Mouse (Mus musculus) thymus, adult 2 months (tissue): ENCODE measurements around the gene Rab6a. TPM values are rescaled to one million over a fixed set of nuclear protein-coding genes. Genes with fewer than 3 reads are reported as not detected.

Experiments
- DNase-seq: peaks from one replicate; pipeline ENCODE4 v3.0.0; 2021
- H3K27ac ChIP-seq: fragments of 200-500 bp; 2 replicates; pipeline ENCODE4 v1.5.1; 2012; ENCODE audit warnings: low read length, control low read depth; ENCODE audit not compliant: control insufficient read depth, insufficient read depth
- H3K27me3 ChIP-seq: fragments of 200-500 bp; 2 replicates; pipeline ENCODE4 v1.6.1; 2012; ENCODE audit warnings: mild to moderate bottlenecking, low read length, moderate library complexity, mixed read lengths; ENCODE audit not compliant: control insufficient read depth, insufficient read depth
- H3K36me3 ChIP-seq: fragments of 200-500 bp; 2 replicates; pipeline ENCODE4 v1.6.1; 2012; ENCODE audit warnings: mild to moderate bottlenecking, low read length, moderate library complexity; ENCODE audit not compliant: control insufficient read depth, insufficient read depth
- H3K4me1 ChIP-seq: fragments of 200-500 bp; replicated peaks from 2 replicates; pipeline ENCODE4 v1.6.1; 2012; ENCODE audit warnings: low read length; ENCODE audit not compliant: control insufficient read depth, insufficient read depth
- H3K4me3 ChIP-seq: fragments of 200-500 bp; 2 replicates; pipeline ENCODE4 v1.5.1; 2012; ENCODE audit warnings: mild to moderate bottlenecking, low read length, control low read depth, moderate library complexity; ENCODE audit not compliant: control insufficient read depth, insufficient read depth
- CTCF ChIP-seq: fragments of 200-500 bp; IDR thresholded peaks from 2 replicates; pipeline ENCODE4 v1.5.1; 2012; ENCODE audit warnings: mild to moderate bottlenecking, control low read depth, low read length, moderate library complexity, borderline replicate concordance; ENCODE audit not compliant: control insufficient read depth, poor library complexity, insufficient read depth; ENCODE audit errors: extremely low read depth
- POLR2A ChIP-seq: fragments of 200-500 bp; IDR thresholded peaks from 2 replicates; pipeline ENCODE4 v1.6.1; 2012; ENCODE audit warnings: mild to moderate bottlenecking, low read length, control low read depth, moderate library complexity; ENCODE audit not compliant: control insufficient read depth, poor library complexity, insufficient read depth; ENCODE audit errors: extremely low read depth
- WGBS: fragments of 180-500 bp; shearing (Covaris S2); methylation state at CpG from one replicate; pipeline ENCODE4 v1.1.7; 2018; 5-methylcytosine and 5-hydroxymethylcytosine counted together
- polyA plus RNA-seq: library from polyadenylated mRNA; depleted of rRNA; stranded (reverse); fragments of >200 nt; gene quantifications from 2 replicates; pipeline ENCODE4 v1.2.3, GENCODE M21; 2012

Gene Rab6a
- polyA plus RNA-seq, 1 experiment = 25.9 TPM

GRCm38 (mm10) chr7:100662231-100662630 lies 55.0 kb downstream of the Rab6a start, which contains the start of gene Plekhb1:
TSS of gene Plekhb1 (minus strand) at chr7:100662414.
- H3K4me3 ChIP-seq = no peak within 1 kb of the TSS

GRCm38 (mm10) chr7:100663190-100663589 lies 56.0 kb downstream of the Rab6a start:
- peak; percentile 84 for DNase-seq
- Histone ChIP-seq H3K27me3 (no peaks in the 10 kb centered on the region), H3K4me1 (no peaks in the 10 kb centered on the region), H3K4me3 (no peak overlapping the region), H3K36me3 (no peaks in the 10 kb centered on the region), H3K27ac (no peak overlapping the region)
- TF ChIP-seq CTCF (peak; percentile 53; the same call in 1 of the 2 replicates), POLR2A (no peak)
- 2% methylated on average over 13 of the region's 13 CpGs for WGBS

More at GRCm38 (mm10) chr7:100662231-100662630, 55.0 kb downstream of the Rab6a start, which contains the start of gene Plekhb1:
- Histone ChIP-seq H3K27me3 (no peaks in the 10 kb centered on the region), H3K27ac (no peak within 1 kb of the TSS), H3K4me1 (no peaks in the 10 kb centered on the region), H3K36me3 (no peaks in the 10 kb centered on the region)
- DNase-seq = no peak
- TF ChIP-seq CTCF = no peak
- no peak for TF ChIP-seq POLR2A
- 92% methylated on average over 8 of the region's 8 CpGs for WGBS

- H3K4me3 ChIP-seq = no peak overlapping the region
Observed at GRCm38 (mm10) chr7:100663729-100664304, 56.6 kb downstream of the Rab6a start.

GRCm38 (mm10) chr7:100670646-100671045 lies 63.4 kb downstream of the Rab6a start:
- Histone ChIP-seq H3K4me3 (no peak overlapping the region), H3K27ac (no peak overlapping the region), H3K36me3 (no peaks in the 10 kb centered on the region), H3K4me1 (no peaks in the 10 kb centered on the region), H3K27me3 (no peaks in the 10 kb centered on the region)
- 89% methylated on average over 5 of the region's 5 CpGs for WGBS
- no peak for DNase-seq
- TF ChIP-seq CTCF = no peak
- TF ChIP-seq POLR2A = no peak

More at GRCm38 (mm10) chr7:100663729-100664304, 56.6 kb downstream of the Rab6a start:
- Histone ChIP-seq H3K36me3 (no peaks in the 10 kb centered on the region), H3K27me3 (no peaks in the 10 kb centered on the region), H3K4me1 (no peaks in the 10 kb centered on the region), H3K27ac (no peak overlapping the region)
- DNase-seq = no peak
- TF ChIP-seq POLR2A = no peak
- WGBS = 79% methylated on average over 11 of the region's 11 CpGs

- TF ChIP-seq POLR2A (no peak), CTCF (no peak)
- no peaks in the 10 kb centered on the region for H3K27me3 ChIP-seq
- H3K36me3 ChIP-seq = no peaks in the 10 kb centered on the region
- DNase-seq = no peak
- H3K4me1 ChIP-seq = no peaks in the 10 kb centered on the region
- no peak overlapping the region for H3K27ac ChIP-seq
- no peak overlapping the region for H3K4me3 ChIP-seq
- 86% methylated on average over 7 of the region's 7 CpGs for WGBS
Observed at GRCm38 (mm10) chr7:100673452-100673851, 66.2 kb downstream of the Rab6a start.

- no peaks in the 10 kb centered on the region for H3K4me1 ChIP-seq
- H3K36me3 ChIP-seq = no peaks in the 10 kb centered on the region
- WGBS = 95% methylated on average over 2 of the region's 2 CpGs
- no peaks in the 10 kb centered on the region for H3K27me3 ChIP-seq
- no peak overlapping the region for H3K4me3 ChIP-seq
- no peak for DNase-seq
- no peak overlapping the region for H3K27ac ChIP-seq
- TF ChIP-seq POLR2A (no peak), CTCF (no peak)
Observed at GRCm38 (mm10) chr7:100674941-100675340, 67.7 kb downstream of the Rab6a start.

- no peak for DNase-seq
- H3K27me3 ChIP-seq = no peaks in the 10 kb centered on the region
- no peaks in the 10 kb centered on the region for H3K36me3 ChIP-seq
- TF ChIP-seq POLR2A (no peak), CTCF (no peak)
- no peaks in the 10 kb centered on the region for H3K4me1 ChIP-seq
- H3K4me3 ChIP-seq = no peak overlapping the region
- H3K27ac ChIP-seq = no peak overlapping the region
- 90% methylated on average over 5 of the region's 5 CpGs for WGBS
Observed at GRCm38 (mm10) chr7:100678052-100678451, 70.8 kb downstream of the Rab6a start.
